Mouse (Mus musculus) neural tube, embryonic 12.5 days (tissue): ENCODE measurements around the gene Gm28230. TPM values are rescaled to one million over a fixed set of nuclear protein-coding genes. Genes with fewer than 3 reads are reported as not detected.
A peak's percentile ranks its signal among the peaks of the same experiment; 100 is the strongest.

ENCODE experiments used
- ATAC-seq: fragments of 200-750 bp; cut with Nextera tagmentation; 2 replicates; pipeline ENCODE4 v1.8.0; 2017; ENCODE audit warnings: low read depth, mild to moderate bottlenecking, moderate TSS enrichment, moderate library complexity; ENCODE audit not compliant: low FRiP score
- H3K27ac ChIP-seq: fragments of 300-500 bp; sonication (generic); 2 replicates; pipeline ENCODE4 v1.5.1; 2016
- H3K27me3 ChIP-seq: fragments of 300-500 bp; sonication (generic); replicated peaks from 2 replicates; pipeline ENCODE4 v1.6.1; 2016; ENCODE audit warnings: mild to moderate bottlenecking
- H3K36me3 ChIP-seq: fragments of 300-500 bp; sonication (generic); 2 replicates; pipeline ENCODE4 v1.6.1; 2016; ENCODE audit warnings: mild to moderate bottlenecking
- H3K4me1 ChIP-seq: fragments of 300-500 bp; sonication (generic); 2 replicates; pipeline ENCODE4 v1.6.1; 2016
- H3K4me2 ChIP-seq: fragments of 300-500 bp; sonication (generic); replicated peaks from 2 replicates; pipeline ENCODE4 v1.6.1; 2016; ENCODE audit warnings: mild to moderate bottlenecking
- H3K4me3 ChIP-seq: fragments of 300-500 bp; sonication (generic); 2 replicates; pipeline ENCODE4 v1.5.1; 2016
- H3K9ac ChIP-seq: fragments of 300-500 bp; sonication (generic); 2 replicates; pipeline ENCODE4 v1.6.1; 2016; ENCODE audit warnings: mild to moderate bottlenecking
- H3K9me3 ChIP-seq: fragments of 300-500 bp; sonication (generic); 2 replicates; pipeline ENCODE4 v1.6.1; 2016; ENCODE audit warnings: mild to moderate bottlenecking
- WGBS: fragments of 180-500 bp; shearing (Covaris S2); methylation state at CpG from one replicate; pipeline ENCODE4 v1.1.7; 2016; 5-methylcytosine and 5-hydroxymethylcytosine counted together
- polyA plus RNA-seq: library from polyadenylated mRNA; unstranded; fragments of >200 nt; fragmentation: Nextera tagmentation; extraction: Ambion mirVana; gene quantifications from 2 replicates; pipeline ENCODE4 v1.2.1, GENCODE M21; 2016

Gm28230 gene
- polyA plus RNA-seq, 1 experiment from 2014 or later = 6.9 TPM

- no peak overlapping the region for H3K4me3 ChIP-seq
- peaks cover 32% of the 10 kb centered on the region for H3K27me3 ChIP-seq
- 12% methylated on average over 17 of the region's 17 CpGs for WGBS
- H3K4me2 ChIP-seq = peak overlapping the region; percentile 96
- no peak for ATAC-seq
- H3K9ac ChIP-seq = 0 out of 2 replicates have a peak overlapping the region, but pooled peaks have one; percentile 30
- no peak overlapping the region for H3K27ac ChIP-seq
- H3K4me1 ChIP-seq = peaks cover 33% of the 10 kb centered on the region
- no peaks in the 10 kb centered on the region for H3K36me3 ChIP-seq
- H3K9me3 ChIP-seq = no peaks in the 10 kb centered on the region
Observed at GRCm38 (mm10) chr2:74701949-74702819, 24.3 kb upstream of the Gm28230 start.

GRCm38 (mm10) chr2:74702820-74703219 lies 23.7 kb upstream of the Gm28230 start:
- Histone ChIP-seq H3K9ac (peak overlapping the region; percentile 30; the same call in 1 of the 2 replicates), H3K27ac (no peak overlapping the region), H3K4me2 (peak overlapping the region; percentile 96), H3K36me3 (no peaks in the 10 kb centered on the region), H3K9me3 (no peaks in the 10 kb centered on the region), H3K4me1 (peaks cover 31% of the 10 kb centered on the region), H3K4me3 (no peak overlapping the region), H3K27me3 (peaks cover 27% of the 10 kb centered on the region)
- no peak for ATAC-seq
- 14% methylated on average over 6 of the region's 6 CpGs for WGBS

GRCm38 (mm10) chr2:74703317-74703716 lies 23.2 kb upstream of the Gm28230 start:
- H3K9ac ChIP-seq = peak overlapping the region; percentile 98
- peak overlapping the region; percentile 78; the same call in 1 of the 2 replicates for H3K4me3 ChIP-seq
- ATAC-seq = no peak
- H3K9me3 ChIP-seq = no peaks in the 10 kb centered on the region
- H3K27me3 ChIP-seq = peaks cover 24% of the 10 kb centered on the region
- H3K4me1 ChIP-seq = peaks cover 32% of the 10 kb centered on the region
- H3K36me3 ChIP-seq = no peaks in the 10 kb centered on the region
- H3K4me2 ChIP-seq = peak overlapping the region; percentile 96
- 9% methylated on average over 10 of the region's 10 CpGs for WGBS
- peak overlapping the region; percentile 100 for H3K27ac ChIP-seq

- no peaks in the 10 kb centered on the region for H3K9me3 ChIP-seq
- ATAC-seq = peak; percentile 7; the same call in 1 of the 2 replicates
- H3K27ac ChIP-seq = peak overlapping the region; percentile 100
- peak overlapping the region; percentile 98 for H3K9ac ChIP-seq
- H3K36me3 ChIP-seq = no peaks in the 10 kb centered on the region
- H3K4me3 ChIP-seq = peak overlapping the region; percentile 78
- peaks cover 35% of the 10 kb centered on the region for H3K4me1 ChIP-seq
- 2% methylated on average over 26 of the region's 26 CpGs for WGBS
- peak overlapping the region; percentile 96 for H3K4me2 ChIP-seq
- H3K27me3 ChIP-seq = peaks cover 24% of the 10 kb centered on the region
Observed at GRCm38 (mm10) chr2:74703720-74704392, 22.7 kb upstream of the Gm28230 start.

- H3K27ac ChIP-seq = peak within 1 kb of the TSS; percentile 100
- peak; percentile 62 for ATAC-seq
- 1% methylated on average over 52 of the region's 52 CpGs for WGBS
Observed at GRCm38 (mm10) chr2:74704393-74704998, 22.0 kb upstream of the Gm28230 start, which contains the start of gene Hoxd8. TSS of gene Hoxd8 (plus strand) at chr2:74704615.

GRCm38 (mm10) chr2:74704999-74705466 lies 21.5 kb upstream of the Gm28230 start:
- peak overlapping the region; percentile 98 for H3K9ac ChIP-seq
- ATAC-seq = peak; percentile 7
- no peaks in the 10 kb centered on the region for H3K9me3 ChIP-seq
- peak overlapping the region; percentile 78 for H3K4me3 ChIP-seq
- no peaks in the 10 kb centered on the region for H3K36me3 ChIP-seq
- peaks cover 13% of the 10 kb centered on the region for H3K27me3 ChIP-seq
- H3K27ac ChIP-seq = peak overlapping the region; percentile 100
- H3K4me1 ChIP-seq = peaks cover 45% of the 10 kb centered on the region
- H3K4me2 ChIP-seq = peak overlapping the region; percentile 96
- under 1% methylated on average over 51 of the region's 66 CpGs for WGBS

More at GRCm38 (mm10) chr2:74704393-74704998, 22.0 kb upstream of the Gm28230 start, which contains the start of gene Hoxd8:
- Histone ChIP-seq H3K4me1 (peaks cover 41% of the 10 kb centered on the region), H3K9me3 (no peaks in the 10 kb centered on the region), H3K4me3 (peak within 1 kb of the TSS; percentile 78), H3K27me3 (peaks cover 19% of the 10 kb centered on the region), H3K4me2 (peak within 1 kb of the TSS; percentile 96), H3K36me3 (no peaks in the 10 kb centered on the region), H3K9ac (peak within 1 kb of the TSS; percentile 98)

DNA sequence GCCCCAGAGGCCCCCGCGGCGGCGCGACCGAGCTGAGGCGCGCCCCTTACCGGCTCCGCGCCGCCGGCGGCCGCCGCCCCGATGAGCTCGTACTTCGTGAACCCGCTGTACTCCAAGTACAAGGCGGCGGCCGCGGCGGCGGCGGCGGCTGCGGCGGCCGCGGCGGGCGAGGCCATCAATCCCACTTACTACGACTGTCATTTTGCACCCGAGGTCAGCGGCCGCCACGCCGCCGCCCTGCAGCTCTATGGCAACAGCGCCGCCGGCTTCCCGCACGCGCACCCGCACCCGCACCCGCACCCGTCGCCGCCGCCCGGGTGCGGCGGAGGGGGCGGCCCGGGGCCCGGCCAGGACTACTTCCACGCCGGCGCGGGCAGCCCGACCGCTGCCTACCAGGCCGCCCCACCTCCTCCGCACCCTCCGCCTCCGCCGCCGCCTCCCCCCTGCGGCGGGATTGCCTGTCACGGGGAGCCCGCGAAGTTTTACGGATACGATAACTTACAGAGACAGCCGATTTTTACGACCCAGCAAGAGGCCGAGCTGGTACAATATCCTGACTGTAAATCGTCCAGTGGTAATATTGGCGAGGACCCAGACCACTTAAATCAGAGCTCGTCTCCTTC lies 20.9 kb upstream of the Gm28230 start:
- Histone ChIP-seq H3K9ac (peak overlapping the region; percentile 98), H3K27ac (peak overlapping the region; percentile 100), H3K4me3 (peak overlapping the region; percentile 78), H3K4me2 (peak overlapping the region; percentile 96), H3K36me3 (no peaks in the 10 kb centered on the region), H3K4me1 (peaks cover 45% of the 10 kb centered on the region), H3K27me3 (peaks cover 8% of the 10 kb centered on the region), H3K9me3 (no peaks in the 10 kb centered on the region)
- peak; percentile 62 for ATAC-seq
- WGBS = under 1% methylated on average over 76 of the region's 85 CpGs

- no peaks in the 10 kb centered on the region for H3K27me3 ChIP-seq
- H3K4me1 ChIP-seq = peaks cover 44% of the 10 kb centered on the region
- H3K4me2 ChIP-seq = peak overlapping the region; percentile 96
- no peak for ATAC-seq
- peak overlapping the region; percentile 22 for H3K27ac ChIP-seq
- H3K9me3 ChIP-seq = no peaks in the 10 kb centered on the region
- no peaks in the 10 kb centered on the region for H3K36me3 ChIP-seq
- H3K4me3 ChIP-seq = peak overlapping the region; percentile 78
- H3K9ac ChIP-seq = peak overlapping the region; percentile 98
- 2% methylated on average over 13 of the region's 13 CpGs for WGBS
Observed at GRCm38 (mm10) chr2:74706393-74706960, 20.1 kb upstream of the Gm28230 start.

GRCm38 (mm10) chr2:74707599-74707998 lies 18.9 kb upstream of the Gm28230 start:
- 8% methylated on average over 7 of the region's 7 CpGs for WGBS
- no peak for ATAC-seq
- H3K36me3 ChIP-seq = no peaks in the 10 kb centered on the region
- peak overlapping the region; percentile 38; the same call in 1 of the 2 replicates for H3K27ac ChIP-seq
- no peaks in the 10 kb centered on the region for H3K27me3 ChIP-seq
- peak overlapping the region; percentile 42 for H3K4me3 ChIP-seq
- peaks cover 44% of the 10 kb centered on the region for H3K4me1 ChIP-seq
- H3K9ac ChIP-seq = peak overlapping the region; percentile 70
- H3K9me3 ChIP-seq = no peaks in the 10 kb centered on the region
- H3K4me2 ChIP-seq = peak overlapping the region; percentile 96

- Histone ChIP-seq H3K4me3 (peak overlapping the region; percentile 19), H3K36me3 (no peaks in the 10 kb centered on the region), H3K27me3 (no peaks in the 10 kb centered on the region), H3K4me1 (peaks cover 39% of the 10 kb centered on the region), H3K27ac (no peak overlapping the region), H3K9ac (peak overlapping the region; percentile 70; the same call in 1 of the 2 replicates), H3K4me2 (peak overlapping the region; percentile 96), H3K9me3 (no peaks in the 10 kb centered on the region)
- 19% methylated on average over 4 of the region's 4 CpGs for WGBS
- no peak for ATAC-seq
Observed at GRCm38 (mm10) chr2:74708676-74709075, 17.9 kb upstream of the Gm28230 start.
